ENCODE assay signal across 8 mouse cellular contexts in the genomic region with DNA sequence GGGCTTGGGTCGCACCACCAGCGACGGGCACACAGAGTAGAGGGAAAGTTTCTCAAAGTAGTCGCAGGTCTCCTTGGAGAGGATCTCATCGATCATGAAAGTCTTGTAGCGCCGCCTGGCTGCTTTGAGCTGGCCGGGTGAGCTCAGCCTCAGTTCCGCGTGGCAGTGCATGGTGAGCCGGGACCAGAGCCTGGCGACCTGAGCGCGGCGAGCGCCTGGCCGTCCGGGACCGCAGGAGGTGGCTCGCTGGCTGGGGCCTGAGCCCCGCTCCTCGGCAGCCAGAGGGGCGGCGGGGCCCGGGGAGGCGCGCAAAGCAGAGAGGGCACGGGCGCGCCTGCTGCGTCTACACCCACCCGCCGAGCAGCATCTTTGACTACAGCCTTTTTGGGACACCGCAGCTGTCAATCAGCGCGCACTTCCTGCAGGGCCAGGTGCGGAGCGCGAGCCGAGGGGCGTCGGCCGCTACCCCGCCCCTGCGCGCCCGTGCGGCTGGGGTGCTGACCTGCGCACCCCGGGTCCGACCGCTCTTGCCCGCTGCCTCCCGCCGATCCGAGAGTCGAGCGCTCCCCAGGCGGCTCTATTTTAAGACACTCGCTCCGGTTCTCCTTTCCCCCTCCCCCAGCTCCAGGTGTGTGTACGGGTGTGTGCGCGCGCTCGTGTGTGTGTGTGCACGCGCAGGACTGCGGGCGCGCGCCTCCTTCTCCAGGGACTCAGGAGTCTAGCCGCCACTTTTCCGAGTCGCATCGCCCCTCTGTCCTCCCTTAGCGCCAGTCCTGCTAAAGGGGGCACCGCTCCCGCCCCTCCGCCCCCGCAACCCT. TPM values are rescaled to one million over a fixed set of nuclear protein-coding genes. Genes with fewer than 3 reads are reported as not detected.
DNase-seq lines count a peak whose midpoint lies in the region; ATAC-seq lines count a peak whose summit lies in the region.

Gene Barx2, minus strand, starts transcription at position 542 of the 818 bp plus-strand sequence.

- H3K9me3 ChIP-seq in forebrain, embryonic 13.5 days (replicated peaks), result no peaks in the 10 kb centered on the region
- H3K9me3 ChIP-seq in heart, embryonic 15.5 days (replicated peaks), result no peaks in the 10 kb centered on the region
- H3K9me3 ChIP-seq in liver, embryonic 12.5 days (replicated peaks), result no peaks in the 10 kb centered on the region
- H3K9me3 ChIP-seq in neural tube, embryonic 14.5 days (ENCODE audit: control insufficient read depth, low read length), result no peaks in the 10 kb centered on the region

- under 1% methylated on average over 79 of the region's 81 CpGs for WGBS in forebrain, embryonic 13.5 days
- under 1% methylated on average over 79 of the region's 81 CpGs for WGBS in heart, embryonic 15.5 days
- under 1% methylated on average over 75 of the region's 81 CpGs for WGBS in liver, embryonic 12.5 days (ENCODE audit: insufficient replicate concordance)
- WGBS in neural tube, embryonic 14.5 days, result under 1% methylated on average over 59 of the region's 81 CpGs

- peak; percentile 5 for DNase-seq in cerebellum, adult 11 months
- no peak for DNase-seq in cerebellum, adult 8-10 months
- DNase-seq in kidney, postnatal 14 days, result peak; percentile 73
- peak; percentile 43 to 64 for DNase-seq in thymus, postnatal 36 days

- H3K27ac ChIP-seq in forebrain, embryonic 13.5 days, result no peak within 1 kb of the TSS
- H3K27ac ChIP-seq in heart, embryonic 15.5 days, result no peak within 1 kb of the TSS
- no peak within 1 kb of the TSS for H3K27ac ChIP-seq in liver, embryonic 12.5 days
- H3K27ac ChIP-seq in neural tube, embryonic 14.5 days (ENCODE audit: low read depth, low read length), result no peak within 1 kb of the TSS

- no peaks in the 10 kb centered on the region for H3K36me3 ChIP-seq in forebrain, embryonic 13.5 days (ENCODE audit: poor library complexity, severe bottlenecking)
- H3K36me3 ChIP-seq in heart, embryonic 15.5 days, result no peaks in the 10 kb centered on the region
- no peaks in the 10 kb centered on the region for H3K36me3 ChIP-seq in liver, embryonic 12.5 days
- no peaks in the 10 kb centered on the region for H3K36me3 ChIP-seq in neural tube, embryonic 14.5 days (ENCODE audit: control insufficient read depth, insufficient read depth, low read length)

- H3K4me1 ChIP-seq in forebrain, embryonic 13.5 days, result peaks cover 25% of the 10 kb centered on the region
- H3K4me1 ChIP-seq in heart, embryonic 15.5 days (replicated peaks), result peaks cover 27% of the 10 kb centered on the region
- peaks cover 12% of the 10 kb centered on the region; the same call in 1 of the 2 replicates for H3K4me1 ChIP-seq in liver, embryonic 12.5 days
- peaks cover 13% of the 10 kb centered on the region for H3K4me1 ChIP-seq in neural tube, embryonic 14.5 days (ENCODE audit: control insufficient read depth, insufficient read depth, low read length)

- peak within 1 kb of the TSS; percentile 53 for H3K4me3 ChIP-seq in forebrain, embryonic 13.5 days
- peak within 1 kb of the TSS; percentile 57 for H3K4me3 ChIP-seq in heart, embryonic 15.5 days
- H3K4me3 ChIP-seq in liver, embryonic 12.5 days, result peak within 1 kb of the TSS; percentile 41
- H3K4me3 ChIP-seq in neural tube, embryonic 14.5 days (ENCODE audit: low read depth, low read length), result peak within 1 kb of the TSS; percentile 45

- H3K9ac ChIP-seq in forebrain, embryonic 13.5 days, result peak within 1 kb of the TSS; percentile 51
- H3K9ac ChIP-seq in heart, embryonic 15.5 days, result no peak within 1 kb of the TSS
- no peak within 1 kb of the TSS for H3K9ac ChIP-seq in liver, embryonic 12.5 days
- peak within 1 kb of the TSS; percentile 29; the same call in 1 of the 2 replicates for H3K9ac ChIP-seq in neural tube, embryonic 14.5 days (replicated peaks; ENCODE audit: low read depth, low read length)

- peak; percentile 68 for ATAC-seq in forebrain, embryonic 13.5 days
- no peak; the same call in 1 of the 2 replicates for ATAC-seq in heart, embryonic 15.5 days (replicated peaks; ENCODE audit: insufficient number of reproducible peaks, insufficient read depth, low FRiP score, low read depth)
- no peak for ATAC-seq in liver, embryonic 12.5 days
- peak; percentile 86 for ATAC-seq in neural tube, embryonic 14.5 days (ENCODE audit: low read depth)

- H3K27me3 ChIP-seq in forebrain, embryonic 13.5 days, result peaks cover 94% of the 10 kb centered on the region
- peaks cover 87% of the 10 kb centered on the region for H3K27me3 ChIP-seq in heart, embryonic 15.5 days
- peaks cover 87% of the 10 kb centered on the region for H3K27me3 ChIP-seq in liver, embryonic 12.5 days (replicated peaks)
- peaks cover 55% of the 10 kb centered on the region for H3K27me3 ChIP-seq in neural tube, embryonic 14.5 days (ENCODE audit: control insufficient read depth, insufficient read depth, low read length)

- H3K4me2 ChIP-seq in forebrain, embryonic 13.5 days, result peak within 1 kb of the TSS; percentile 97
- peak within 1 kb of the TSS; percentile 98 for H3K4me2 ChIP-seq in heart, embryonic 15.5 days
- H3K4me2 ChIP-seq in liver, embryonic 12.5 days, result peak within 1 kb of the TSS; percentile 64
- H3K4me2 ChIP-seq in neural tube, embryonic 14.5 days (ENCODE audit: low read depth, low read length), result peak within 1 kb of the TSS; percentile 94

RNA-seq across cellular contexts. Expression of gene Barx2, which starts in this region (rescaled TPM):
- not detected in 2 replicates for polyA plus RNA-seq in forebrain, embryonic 13.5 days (2015; fragmentation: Nextera tagmentation; extraction: Ambion mirVana)
- not detected in 2 replicates for polyA plus RNA-seq in heart, embryonic 15.5 days (2015; fragmentation: Nextera tagmentation; extraction: Ambion mirVana)
- 0.06 TPM in 1 of 2 replicates, not detected in the other for polyA plus RNA-seq in liver, embryonic 12.5 days (2016; fragmentation: Nextera tagmentation; extraction: Ambion mirVana)
- not detected in 2 replicates for polyA plus RNA-seq in neural tube, embryonic 14.5 days (2014; fragmentation: Nextera tagmentation; extraction: Ambion mirVana)

Comparison
In these comparisons a context has a peak if more than half of its experiments do, and no peak if none do; other contexts are left out.
1. Peak in ATAC-seq, H3K4me3 ChIP-seq, H3K9ac ChIP-seq and H3K4me2 ChIP-seq in forebrain, embryonic 13.5 days; RNA of the gene not detected or under 1 TPM.
2. Peak in ATAC-seq, H3K4me3 ChIP-seq, H3K9ac ChIP-seq and H3K4me2 ChIP-seq in neural tube, embryonic 14.5 days; RNA of the gene not detected or under 1 TPM.